Mouse (Mus musculus): Measurements from ENCODE around the gene BC030870. TPM values are rescaled to one million over a fixed set of nuclear protein-coding genes. Genes with fewer than 3 reads are reported as not detected.
A peak's percentile ranks its signal among the peaks of the same experiment; 100 is the strongest.

The BC030870 gene
- total and polyA plus RNA-seq, 2 experiments from 2014 or later, result not detected

- Histone ChIP-seq H3K4me2 (ENCODE audit: low read depth, low read length) (no peak overlapping the region), H3K4me1 (ENCODE audit: insufficient read depth, low read length) (no peaks in the 10 kb centered on the region), H3K9ac (replicated peaks; ENCODE audit: low read length) (no peak overlapping the region), H3K4me3 (ENCODE audit: low read length) (no peak overlapping the region), H3K27me3 (ENCODE audit: insufficient read depth, low read length) (no peaks in the 10 kb centered on the region), H3K27ac (no peak overlapping the region), H3K36me3 (ENCODE audit: insufficient read depth, low read length) (no peaks in the 10 kb centered on the region), H3K9me3 (ENCODE audit: low read length) (no peaks in the 10 kb centered on the region)
- ATAC-seq, result peak; percentile 53
- WGBS, result 71% methylated on average over 3 of the region's 3 CpGs
- peak; percentile 75 for TF ChIP-seq CTCF (IDR thresholded peaks at IDR 0.05; ENCODE audit: low read depth)
- DNase-seq (ENCODE audit: low spot score), result peak; percentile 70
Measured at GRCm38 (mm10) chr8:65138830-65139466, 9.6 kb upstream of the BC030870 start.

- Histone ChIP-seq H3K9ac (replicated peaks; ENCODE audit: low read length) (no peak overlapping the region), H3K4me1 (ENCODE audit: insufficient read depth, low read length) (no peaks in the 10 kb centered on the region), H3K27me3 (ENCODE audit: insufficient read depth, low read length) (no peaks in the 10 kb centered on the region), H3K4me2 (ENCODE audit: low read depth, low read length) (no peak overlapping the region), H3K27ac (no peak overlapping the region), H3K9me3 (ENCODE audit: low read length) (no peaks in the 10 kb centered on the region), H3K4me3 (ENCODE audit: low read length) (no peak overlapping the region), H3K36me3 (ENCODE audit: insufficient read depth, low read length) (no peaks in the 10 kb centered on the region)
- DNase-seq (ENCODE audit: low spot score) (no peak), ATAC-seq (no peak)
- no peak for TF ChIP-seq CTCF (IDR thresholded peaks at IDR 0.05; ENCODE audit: low read depth)
- 78% methylated on average over 3 of the region's 3 CpGs for WGBS
Measured at GRCm38 (mm10) chr8:65126454-65126853, 2.9 kb downstream of the BC030870 start.

- no peak overlapping the region for H3K4me2 ChIP-seq (ENCODE audit: low read depth, low read length)
- 81% methylated on average over 1 of the region's 1 CpGs for WGBS
- H3K9ac ChIP-seq (replicated peaks; ENCODE audit: low read length), result no peak overlapping the region
- no peak for DNase-seq (ENCODE audit: low spot score)
- TF ChIP-seq CTCF (IDR thresholded peaks at IDR 0.05; ENCODE audit: low read depth), result no peak
- no peak overlapping the region for H3K27ac ChIP-seq
- H3K4me1 ChIP-seq (ENCODE audit: insufficient read depth, low read length), result no peaks in the 10 kb centered on the region
- H3K27me3 ChIP-seq (ENCODE audit: insufficient read depth, low read length), result no peaks in the 10 kb centered on the region
- no peak for ATAC-seq
- no peaks in the 10 kb centered on the region for H3K36me3 ChIP-seq (ENCODE audit: insufficient read depth, low read length)
- no peak overlapping the region for H3K4me3 ChIP-seq (ENCODE audit: low read length)
- H3K9me3 ChIP-seq (ENCODE audit: low read length), result no peaks in the 10 kb centered on the region
Measured at GRCm38 (mm10) chr8:65126014-65126413, 3.3 kb downstream of the BC030870 start.

- ATAC-seq, result no peak
- H3K4me2 ChIP-seq (ENCODE audit: low read depth, low read length), result no peak overlapping the region
- 84% methylated on average over 6 of the region's 6 CpGs for WGBS
- no peak for TF ChIP-seq CTCF (IDR thresholded peaks at IDR 0.05; ENCODE audit: low read depth)
- no peak overlapping the region for H3K4me3 ChIP-seq (ENCODE audit: low read length)
- H3K4me1 ChIP-seq (ENCODE audit: insufficient read depth, low read length), result no peaks in the 10 kb centered on the region
- H3K9ac ChIP-seq (replicated peaks; ENCODE audit: low read length), result no peak overlapping the region
- H3K36me3 ChIP-seq (ENCODE audit: insufficient read depth, low read length), result no peaks in the 10 kb centered on the region
- no peak for DNase-seq (ENCODE audit: low spot score)
- H3K27ac ChIP-seq, result no peak overlapping the region
- H3K27me3 ChIP-seq (ENCODE audit: insufficient read depth, low read length), result no peaks in the 10 kb centered on the region
- no peaks in the 10 kb centered on the region for H3K9me3 ChIP-seq (ENCODE audit: low read length)
Measured at GRCm38 (mm10) chr8:65112092-65112491, 17.3 kb downstream of the BC030870 start.

GRCm38 (mm10) chr8:65110285-65110691 is 19.1 kb downstream of the BC030870 start:
- Histone ChIP-seq H3K9ac (replicated peaks; ENCODE audit: low read length) (no peak overlapping the region), H3K27me3 (ENCODE audit: insufficient read depth, low read length) (no peaks in the 10 kb centered on the region), H3K27ac (no peak overlapping the region), H3K4me3 (ENCODE audit: low read length) (no peak overlapping the region), H3K9me3 (ENCODE audit: low read length) (no peaks in the 10 kb centered on the region), H3K4me2 (ENCODE audit: low read depth, low read length) (no peak overlapping the region), H3K36me3 (ENCODE audit: insufficient read depth, low read length) (no peaks in the 10 kb centered on the region), H3K4me1 (ENCODE audit: insufficient read depth, low read length) (no peaks in the 10 kb centered on the region)
- WGBS, result 42% methylated on average over 5 of the region's 5 CpGs
- ATAC-seq, result peak; percentile 86
- DNase-seq (ENCODE audit: low spot score), result peak; percentile 89
- peak; percentile 94 for TF ChIP-seq CTCF (IDR thresholded peaks at IDR 0.05; ENCODE audit: low read depth)

GRCm38 (mm10) chr8:65108936-65109335 is 20.4 kb downstream of the BC030870 start:
- Histone ChIP-seq H3K9ac (replicated peaks; ENCODE audit: low read length) (no peak overlapping the region), H3K4me1 (ENCODE audit: insufficient read depth, low read length) (no peaks in the 10 kb centered on the region), H3K9me3 (ENCODE audit: low read length) (no peaks in the 10 kb centered on the region), H3K27ac (no peak overlapping the region), H3K36me3 (ENCODE audit: insufficient read depth, low read length) (no peaks in the 10 kb centered on the region), H3K4me3 (ENCODE audit: low read length) (no peak overlapping the region), H3K4me2 (ENCODE audit: low read depth, low read length) (no peak overlapping the region), H3K27me3 (ENCODE audit: insufficient read depth, low read length) (no peaks in the 10 kb centered on the region)
- no peak for ATAC-seq
- TF ChIP-seq CTCF (IDR thresholded peaks at IDR 0.05; ENCODE audit: low read depth), result no peak
- 79% methylated on average over 6 of the region's 6 CpGs for WGBS
- no peak for DNase-seq (ENCODE audit: low spot score)

GRCm38 (mm10) chr8:65107936-65108718 is 21.2 kb downstream of the BC030870 start:
- 96% methylated on average over 25 of the region's 25 CpGs for WGBS
- Histone ChIP-seq H3K4me2 (ENCODE audit: low read depth, low read length) (no peak overlapping the region), H3K9me3 (ENCODE audit: low read length) (no peaks in the 10 kb centered on the region), H3K4me1 (ENCODE audit: insufficient read depth, low read length) (no peaks in the 10 kb centered on the region), H3K27me3 (ENCODE audit: insufficient read depth, low read length) (no peaks in the 10 kb centered on the region), H3K9ac (replicated peaks; ENCODE audit: low read length) (no peak overlapping the region), H3K36me3 (ENCODE audit: insufficient read depth, low read length) (no peaks in the 10 kb centered on the region), H3K4me3 (ENCODE audit: low read length) (no peak overlapping the region), H3K27ac (no peak overlapping the region)
- no peak for ATAC-seq
- no peak for DNase-seq (ENCODE audit: low spot score)
- no peak for TF ChIP-seq CTCF (IDR thresholded peaks at IDR 0.05; ENCODE audit: low read depth)
